Mouse (Mus musculus): ENCODE data around the gene Anapc4.

DNA sequence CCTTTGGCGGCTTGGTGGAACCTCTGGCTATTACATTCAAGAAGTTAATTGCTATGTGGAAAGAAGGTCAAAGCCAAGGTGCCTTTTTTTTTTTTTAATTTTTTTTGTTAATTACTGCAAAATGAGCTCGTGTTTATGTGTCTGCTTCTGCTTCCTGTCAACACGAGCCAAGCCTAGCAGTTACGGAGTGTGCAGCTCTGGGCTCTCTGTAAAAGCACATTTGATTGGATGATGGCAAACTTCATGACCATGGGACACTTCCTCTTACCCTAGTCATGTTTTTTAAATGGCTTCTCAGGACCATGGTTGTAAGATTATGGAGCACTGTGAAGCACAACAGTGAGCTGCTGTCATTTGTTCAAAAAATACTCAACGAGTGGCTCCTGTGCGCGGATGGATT is 26.8 kb upstream of the Anapc4 start:
- TF ChIP-seq CTCF (conservative IDR thresholded peaks at IDR 0.05; ENCODE audit: insufficient read depth, insufficient read length, low read depth, low read length) (no peak), POLR2A (IDR thresholded peaks at IDR 0.05; ENCODE audit: low read depth, low read length) (no peak)
